Mouse (Mus musculus): ENCODE measurements around the gene Bach2.

- TF ChIP-seq CTCF (IDR thresholded peaks at IDR 0.05; ENCODE audit: insufficient read depth, low read length): no peak
- TF ChIP-seq POLR2A (IDR thresholded peaks at IDR 0.05; ENCODE audit: borderline replicate concordance, extremely low read depth, low read depth, low read length): no peak
Observed at GRCm38 (mm10) chr4:32229266-32229665, 9.3 kb upstream of the Bach2 start.
